Mouse (Mus musculus): ENCODE measurements around the gene Lap3. TPM values are rescaled to one million over a fixed set of nuclear protein-coding genes. Genes with fewer than 3 reads are reported as not detected.
A peak's percentile ranks its signal among the peaks of the same experiment; 100 is the strongest.

Lap3 gene
- polyA plus RNA-seq, 1 experiment from 2014 or later, result 39.1 TPM

GRCm38 (mm10) chr5:45496479-45496878 is 3.3 kb downstream of the Lap3 start:
- Histone ChIP-seq H3K4me1 (replicated peaks) (peaks cover 28% of the 10 kb centered on the region), H3K4me2 (no peak overlapping the region), H3K27ac (replicated peaks) (no peak overlapping the region), H3K9ac (no peak overlapping the region), H3K36me3 (replicated peaks) (peaks cover 37% of the 10 kb centered on the region), H3K27me3 (0 out of 2 replicates have a peak, but pooled peaks cover 5% of the 10 kb centered on the region), H3K9me3 (replicated peaks) (no peaks in the 10 kb centered on the region), H3K4me3 (replicated peaks) (no peak overlapping the region)
- 64% methylated on average over 4 of the region's 4 CpGs for WGBS (ENCODE audit: insufficient replicate concordance)
- ATAC-seq (ENCODE audit: insufficient read depth), result no peak

- H3K27ac ChIP-seq (replicated peaks), result no peak overlapping the region
These were observed 3.9 kb downstream of the Lap3 start for GRCm38 (mm10) chr5:45496930-45497550.

DNA sequence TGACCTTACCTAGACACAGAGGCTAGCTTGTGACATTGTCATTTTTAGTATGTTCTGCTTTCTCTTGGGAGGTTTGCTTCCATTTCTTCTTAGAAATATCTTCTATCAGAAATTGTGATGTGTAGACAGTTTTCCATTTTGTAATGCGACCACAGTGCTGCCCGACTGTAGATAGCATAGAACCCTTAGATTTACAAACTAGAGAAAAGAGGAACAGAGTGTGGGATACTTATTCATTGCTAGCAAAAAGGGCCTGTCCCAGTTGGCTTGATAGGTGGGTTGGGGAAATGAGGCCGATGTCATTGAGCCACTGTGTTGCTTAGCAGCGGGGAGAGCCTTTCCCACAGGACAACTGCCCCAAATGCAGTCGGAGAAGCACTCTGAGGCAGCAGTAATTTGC is 4.4 kb downstream of the Lap3 start:
- Histone ChIP-seq H3K27me3 (no peaks in the 10 kb centered on the region), H3K4me1 (replicated peaks) (peaks cover 28% of the 10 kb centered on the region), H3K4me2 (no peak overlapping the region), H3K4me3 (replicated peaks) (no peak overlapping the region), H3K9ac (no peak overlapping the region), H3K9me3 (replicated peaks) (no peaks in the 10 kb centered on the region), H3K36me3 (replicated peaks) (peaks cover 47% of the 10 kb centered on the region), H3K27ac (replicated peaks) (no peak overlapping the region)
- 78% methylated on average over 5 of the region's 5 CpGs for WGBS (ENCODE audit: insufficient replicate concordance)
- ATAC-seq (ENCODE audit: insufficient read depth), result no peak

More at GRCm38 (mm10) chr5:45496930-45497550, 3.9 kb downstream of the Lap3 start:
- 76% methylated on average over 12 of the region's 12 CpGs for WGBS (ENCODE audit: insufficient replicate concordance)
- no peak for ATAC-seq (ENCODE audit: insufficient read depth)
- Histone ChIP-seq H3K4me2 (no peak overlapping the region), H3K9me3 (replicated peaks) (no peaks in the 10 kb centered on the region), H3K36me3 (replicated peaks) (peaks cover 43% of the 10 kb centered on the region), H3K9ac (no peak overlapping the region), H3K27me3 (no peaks in the 10 kb centered on the region), H3K4me1 (replicated peaks) (peaks cover 28% of the 10 kb centered on the region), H3K4me3 (replicated peaks) (no peak overlapping the region)

- WGBS (ENCODE audit: insufficient replicate concordance), result 74% methylated on average over 7 of the region's 7 CpGs
- no peaks in the 10 kb centered on the region for H3K9me3 ChIP-seq (replicated peaks)
- no peak overlapping the region for H3K4me3 ChIP-seq (replicated peaks)
- H3K4me1 ChIP-seq (replicated peaks), result no peaks in the 10 kb centered on the region
- ATAC-seq (ENCODE audit: insufficient read depth), result no peak
- H3K27me3 ChIP-seq, result no peaks in the 10 kb centered on the region
- no peak overlapping the region for H3K9ac ChIP-seq
- H3K36me3 ChIP-seq (replicated peaks), result peaks cover 43% of the 10 kb centered on the region
- no peak overlapping the region for H3K4me2 ChIP-seq
- H3K27ac ChIP-seq (replicated peaks), result no peak overlapping the region
These were observed 16.9 kb downstream of the Lap3 start for GRCm38 (mm10) chr5:45510071-45510470.

- ATAC-seq (ENCODE audit: insufficient read depth), result no peak
- whole genome bisulfite sequencing (ENCODE audit: insufficient replicate concordance), result 76% methylated on average over 6 of the region's 6 CpGs
These were observed 19.7 kb downstream of the Lap3 start for GRCm38 (mm10) chr5:45512908-45513307.

DNA sequence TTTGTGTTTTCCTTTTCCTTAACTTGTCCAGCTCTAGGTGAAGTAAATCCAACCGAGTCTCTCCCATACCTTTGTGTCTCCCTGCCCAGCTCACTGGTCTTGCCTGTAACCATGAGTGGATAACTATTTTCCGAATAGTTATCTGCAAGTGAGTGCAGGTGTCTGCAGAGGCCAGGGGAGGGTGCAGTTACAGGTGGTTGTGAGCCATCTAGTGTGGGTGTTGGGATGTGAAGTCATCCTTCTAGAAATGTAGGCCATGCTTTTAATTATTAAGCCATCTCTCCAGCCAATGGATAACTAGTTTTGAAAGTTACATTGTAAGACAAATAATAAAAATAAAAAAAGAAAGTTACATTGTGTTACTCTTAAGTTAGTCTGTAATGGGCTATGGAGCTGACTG is 20.3 kb downstream of the Lap3 start:
- no peak overlapping the region for H3K27ac ChIP-seq (replicated peaks)
- WGBS (ENCODE audit: insufficient replicate concordance), result 70% methylated on average over 2 of the region's 2 CpGs

More at GRCm38 (mm10) chr5:45512908-45513307, 19.7 kb downstream of the Lap3 start:
- Histone ChIP-seq H3K27ac (replicated peaks) (no peak overlapping the region), H3K4me1 (replicated peaks) (no peaks in the 10 kb centered on the region), H3K4me2 (no peak overlapping the region), H3K27me3 (no peaks in the 10 kb centered on the region), H3K36me3 (replicated peaks) (peaks cover 21% of the 10 kb centered on the region), H3K4me3 (replicated peaks) (no peak overlapping the region), H3K9me3 (replicated peaks) (no peaks in the 10 kb centered on the region), H3K9ac (no peak overlapping the region)

DNA sequence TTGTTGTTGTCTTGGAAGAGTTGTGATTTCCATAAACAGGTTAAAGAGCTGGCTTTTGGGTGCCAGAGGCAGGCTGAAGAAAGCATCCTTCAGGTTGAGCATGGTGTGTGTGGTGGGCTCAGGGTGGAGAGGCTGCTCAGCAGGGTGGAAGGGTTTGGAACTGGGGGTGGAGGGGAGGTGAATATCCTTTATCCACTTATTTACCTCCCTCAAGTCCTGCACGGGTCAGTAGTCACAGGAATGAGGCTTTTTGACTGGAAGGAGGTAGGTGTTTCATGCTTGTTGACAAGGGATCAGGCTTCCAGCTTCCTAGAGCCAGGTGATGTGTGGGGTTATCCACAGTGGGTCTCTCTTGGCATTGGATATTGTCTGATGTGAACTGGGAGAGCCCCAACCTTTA is 21.4 kb downstream of the Lap3 start:
- no peak overlapping the region for H3K9ac ChIP-seq
- H3K9me3 ChIP-seq (replicated peaks), result no peaks in the 10 kb centered on the region
- no peak for ATAC-seq (ENCODE audit: insufficient read depth)
- WGBS (ENCODE audit: insufficient replicate concordance), result 44% methylated on average over 1 of the region's 1 CpGs
- no peak overlapping the region for H3K27ac ChIP-seq (replicated peaks)
- peaks cover 2% of the 10 kb centered on the region for H3K4me1 ChIP-seq (replicated peaks)
- peaks cover 19% of the 10 kb centered on the region; the same call in 1 of the 2 replicates for H3K36me3 ChIP-seq (replicated peaks)
- no peaks in the 10 kb centered on the region for H3K27me3 ChIP-seq
- H3K4me3 ChIP-seq (replicated peaks), result no peak overlapping the region
- no peak overlapping the region for H3K4me2 ChIP-seq

More for the DNA sequence above, 20.3 kb downstream of the Lap3 start:
- Histone ChIP-seq H3K4me1 (replicated peaks) (no peaks in the 10 kb centered on the region), H3K9me3 (replicated peaks) (no peaks in the 10 kb centered on the region), H3K9ac (no peak overlapping the region), H3K4me3 (replicated peaks) (no peak overlapping the region), H3K36me3 (replicated peaks) (peaks cover 19% of the 10 kb centered on the region; the same call in 1 of the 2 replicates), H3K27me3 (no peaks in the 10 kb centered on the region), H3K4me2 (no peak overlapping the region)
- no peak for ATAC-seq (ENCODE audit: insufficient read depth)

DNA sequence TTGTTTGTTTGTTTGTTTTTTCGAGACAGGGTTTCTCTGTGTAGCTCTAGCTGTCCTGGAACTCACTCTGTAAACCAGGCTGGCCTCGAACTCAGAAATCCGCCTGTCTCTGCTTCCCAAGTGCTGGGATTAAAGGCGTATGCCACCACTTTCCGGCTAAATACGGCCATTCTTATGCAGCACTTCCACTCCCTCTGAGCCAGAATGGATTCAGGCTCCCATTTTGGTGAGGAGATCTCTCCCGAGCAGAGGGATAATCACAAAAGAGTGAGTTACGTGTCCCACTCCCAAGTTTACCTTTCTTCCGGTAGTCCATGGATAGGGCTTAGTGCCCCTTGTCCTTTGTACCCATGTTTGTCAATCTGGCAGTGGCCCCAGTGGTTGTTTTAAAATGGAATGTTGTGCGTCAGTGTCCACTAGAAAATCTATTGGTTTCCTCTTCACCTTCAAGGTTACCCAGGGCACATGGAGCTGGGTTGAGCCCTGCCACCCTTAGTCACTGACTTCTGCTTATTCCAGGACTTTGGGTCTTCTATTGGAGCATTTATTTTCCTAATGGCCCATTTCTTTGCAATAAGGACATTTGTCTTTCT is 22.1 kb downstream of the Lap3 start:
- no peak overlapping the region for H3K27ac ChIP-seq (replicated peaks)
- no peak overlapping the region for H3K9ac ChIP-seq
- peaks cover 6% of the 10 kb centered on the region for H3K4me1 ChIP-seq (replicated peaks)
- H3K27me3 ChIP-seq, result no peaks in the 10 kb centered on the region
- WGBS (ENCODE audit: insufficient replicate concordance), result 73% methylated on average over 10 of the region's 10 CpGs
- no peak overlapping the region for H3K4me3 ChIP-seq (replicated peaks)
- no peaks in the 10 kb centered on the region for H3K9me3 ChIP-seq (replicated peaks)
- ATAC-seq (ENCODE audit: insufficient read depth), result no peak
- H3K36me3 ChIP-seq (replicated peaks), result peaks cover 13% of the 10 kb centered on the region; the same call in 1 of the 2 replicates
- H3K4me2 ChIP-seq, result no peak overlapping the region

GRCm38 (mm10) chr5:45519960-45520808 is 27.0 kb downstream of the Lap3 start, which contains the start of gene Med28:
Med28 (plus strand) TSS chr5:45520229.
- Histone ChIP-seq H3K4me2 (peak within 1 kb of the TSS; percentile 82), H3K9me3 (replicated peaks) (no peaks in the 10 kb centered on the region), H3K4me3 (replicated peaks) (peak within 1 kb of the TSS; percentile 93), H3K27me3 (no peaks in the 10 kb centered on the region), H3K9ac (peak within 1 kb of the TSS; percentile 91), H3K27ac (replicated peaks) (peak within 1 kb of the TSS; percentile 78), H3K4me1 (replicated peaks) (peaks cover 23% of the 10 kb centered on the region), H3K36me3 (replicated peaks) (peaks cover 13% of the 10 kb centered on the region)
- WGBS (ENCODE audit: insufficient replicate concordance), result 2% methylated on average over 56 of the region's 56 CpGs
- ATAC-seq (ENCODE audit: insufficient read depth), result peak; percentile 89

DNA sequence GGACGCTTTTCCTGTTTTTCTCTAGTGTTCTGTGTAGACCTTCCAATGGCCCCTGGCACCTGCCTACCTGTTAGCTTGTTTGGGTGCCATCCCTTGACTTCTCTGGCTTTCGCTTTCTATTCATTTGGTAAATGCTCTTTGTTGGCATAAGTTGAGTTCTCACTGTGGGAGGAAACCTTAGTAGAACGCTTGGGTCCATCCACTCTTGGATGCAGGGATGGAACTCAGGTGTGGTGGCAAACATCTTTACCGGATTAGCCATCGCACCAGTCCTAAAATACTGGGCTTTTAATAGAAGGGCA is 27.6 kb downstream of the Lap3 start:
- Histone ChIP-seq H3K4me1 (replicated peaks) (peaks cover 23% of the 10 kb centered on the region), H3K4me3 (replicated peaks) (peak overlapping the region; percentile 93), H3K9me3 (replicated peaks) (no peaks in the 10 kb centered on the region), H3K27ac (replicated peaks) (peak overlapping the region; percentile 78), H3K4me2 (peak overlapping the region; percentile 82), H3K27me3 (no peaks in the 10 kb centered on the region), H3K36me3 (replicated peaks) (peaks cover 19% of the 10 kb centered on the region), H3K9ac (peak overlapping the region; percentile 91)
- ATAC-seq (ENCODE audit: insufficient read depth), result no peak
- WGBS (ENCODE audit: insufficient replicate concordance), result 6% methylated on average over 5 of the region's 5 CpGs

DNA sequence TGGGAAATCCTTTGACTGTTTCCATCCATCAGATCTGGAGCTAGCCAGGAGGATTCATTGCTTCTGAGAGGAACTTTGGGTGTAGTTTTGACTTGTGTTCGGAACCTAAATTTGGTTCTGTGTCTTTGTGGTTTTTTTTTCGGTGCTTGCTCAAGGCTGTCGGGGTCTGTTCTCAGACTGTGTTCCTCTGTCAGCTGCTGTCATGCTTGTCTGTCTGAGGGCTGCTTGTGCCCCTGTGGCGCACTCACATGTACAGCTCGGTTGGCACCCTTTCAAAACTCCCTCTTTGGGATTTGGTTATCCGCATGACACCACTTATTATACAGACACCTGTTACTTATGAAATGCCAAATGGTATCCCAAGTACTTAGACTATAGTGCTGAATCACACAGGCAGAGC is 28.4 kb downstream of the Lap3 start:
- Histone ChIP-seq H3K9ac (no peak overlapping the region), H3K4me2 (peak overlapping the region; percentile 82), H3K36me3 (replicated peaks) (peaks cover 27% of the 10 kb centered on the region), H3K27me3 (no peaks in the 10 kb centered on the region), H3K4me3 (replicated peaks) (peak overlapping the region; percentile 93), H3K27ac (replicated peaks) (no peak overlapping the region), H3K4me1 (replicated peaks) (peaks cover 23% of the 10 kb centered on the region), H3K9me3 (replicated peaks) (no peaks in the 10 kb centered on the region)
- 64% methylated on average over 6 of the region's 6 CpGs for WGBS (ENCODE audit: insufficient replicate concordance)
- ATAC-seq (ENCODE audit: insufficient read depth), result no peak

Data from liver, embryonic 15.5 days (tissue).